ENCODE assay signal across 14 mouse cellular contexts in genomic region chr6:91209780-91210179, GRCm38 (mm10). TPM values are rescaled to one million over a fixed set of nuclear protein-coding genes. Genes with fewer than 3 reads are reported as not detected.
DNase-seq lines count a peak whose midpoint lies in the region; ATAC-seq and TF ChIP-seq lines count a peak whose summit lies in the region.
"Had no signal": no experiment of that assay in that cellular context is flagged by ENCODE, and none has a peak within 500 bp of the region (broad histone marks: within the 10 kb centered on the region; RNA-seq: fewer than 3 reads in every experiment).

No protein-coding gene starts in this region.

- no peaks in the 10 kb centered on the region for H3K36me3 ChIP-seq in heart, embryonic 11.5 days (ENCODE audit: control insufficient read depth, insufficient read depth, low read length)
- no peaks in the 10 kb centered on the region for H3K36me3 ChIP-seq in kidney, embryonic 16.5 days (ENCODE audit: insufficient read depth, low read length)
- H3K36me3 ChIP-seq in forebrain, postnatal 0 days (ENCODE audit: insufficient read depth), result no peaks in the 10 kb centered on the region
- H3K36me3 ChIP-seq: neural tube, embryonic 12.5 days had no signal

- peaks cover 8% of the 10 kb centered on the region for H3K27me3 ChIP-seq in heart, embryonic 11.5 days (ENCODE audit: control insufficient read depth, insufficient read depth, low read length)
- H3K27me3 ChIP-seq in kidney, embryonic 16.5 days (ENCODE audit: insufficient read depth, low read length), result peaks cover 9% of the 10 kb centered on the region
- H3K27me3 ChIP-seq in forebrain, postnatal 0 days (ENCODE audit: insufficient read depth, low read length), result no peaks in the 10 kb centered on the region

- no peaks in the 10 kb centered on the region for H3K9me3 ChIP-seq in heart, embryonic 11.5 days (replicated peaks; ENCODE audit: control insufficient read depth, low read length)
- no peaks in the 10 kb centered on the region for H3K9me3 ChIP-seq in kidney, embryonic 16.5 days (ENCODE audit: low read length)
- no peaks in the 10 kb centered on the region for H3K9me3 ChIP-seq in forebrain, postnatal 0 days (ENCODE audit: low read length)
- H3K9me3 ChIP-seq: neural tube, embryonic 12.5 days had no signal

- H3K9ac ChIP-seq in heart, embryonic 11.5 days (ENCODE audit: low read depth, low read length), result peak overlapping the region; percentile 4; the same call in 1 of the 2 replicates
- H3K9ac ChIP-seq in kidney, embryonic 16.5 days (replicated peaks; ENCODE audit: low read length), result no peak overlapping the region
- no peak overlapping the region for H3K9ac ChIP-seq in forebrain, postnatal 0 days
- H3K9ac ChIP-seq: neural tube, embryonic 12.5 days had no signal

- no peak overlapping the region; the same call in 1 of the 2 replicates for H3K4me2 ChIP-seq in heart, embryonic 11.5 days
- no peak overlapping the region for H3K4me2 ChIP-seq in kidney, embryonic 16.5 days (replicated peaks; ENCODE audit: low read depth, low read length)
- H3K4me2 ChIP-seq in forebrain, postnatal 0 days (ENCODE audit: low read depth), result no peak overlapping the region
- H3K4me2 ChIP-seq: neural tube, embryonic 12.5 days had no signal

- no peak for TF ChIP-seq CTCF in forebrain, postnatal 0 days (IDR thresholded peaks at IDR 0.05; ENCODE audit: low read depth)

- no peak for ATAC-seq in heart, embryonic 11.5 days (replicated peaks; ENCODE audit: insufficient number of reproducible peaks, low FRiP score, low TSS enrichment)
- peak; percentile 28; the same call in 1 of the 2 replicates for ATAC-seq in kidney, embryonic 16.5 days (ENCODE audit: low FRiP score, low TSS enrichment)
- ATAC-seq in forebrain, postnatal 0 days, result peak; percentile 17; the same call in 1 of the 2 replicates

- peak overlapping the region; percentile 87 for H3K27ac ChIP-seq in heart, embryonic 11.5 days (ENCODE audit: low read depth, low read length)
- H3K27ac ChIP-seq in kidney, embryonic 16.5 days (ENCODE audit: low read length), result peak overlapping the region; percentile 49; the same call in 1 of the 2 replicates
- no peak overlapping the region for H3K27ac ChIP-seq in forebrain, postnatal 0 days (ENCODE audit: low read depth, low read length)
- H3K27ac ChIP-seq: neural tube, embryonic 12.5 days had no signal

- peaks cover 35% of the 10 kb centered on the region for H3K4me1 ChIP-seq in heart, embryonic 11.5 days (ENCODE audit: control insufficient read depth, insufficient read depth, low read length)
- peaks cover 17% of the 10 kb centered on the region for H3K4me1 ChIP-seq in kidney, embryonic 16.5 days (ENCODE audit: insufficient read depth, low read length)
- H3K4me1 ChIP-seq in forebrain, postnatal 0 days (ENCODE audit: insufficient read depth), result no peaks in the 10 kb centered on the region

- WGBS in heart, embryonic 11.5 days (ENCODE audit: insufficient replicate concordance), result 17% methylated on average over 2 of the region's 2 CpGs
- 8% methylated on average over 2 of the region's 2 CpGs for WGBS in kidney, embryonic 16.5 days
- WGBS in forebrain, postnatal 0 days, result 12% methylated on average over 2 of the region's 2 CpGs

- DNase-seq in heart, adult 9 months (ENCODE audit: low spot score in 2 of 2), result no peak
- no peak for DNase-seq in kidney, adult 8-10 months
- DNase-seq in embryo, embryonic 10 days (ENCODE audit: low spot score), result peak; percentile 23
- DNase-seq in forebrain, postnatal 0 days, result no peak
- DNase-seq in thymus, postnatal 4 days, result no peak
- no peak for DNase-seq in ovary, adult 18-20 months (ENCODE audit: low spot score)
- DNase-seq: adrenal gland, postnatal 10 days; B cell, adult 2 months; cerebellum, adult 2 months; heart, adult 11 months; lung, postnatal 36 days had no signal

- H3K4me3 ChIP-seq in heart, embryonic 11.5 days (ENCODE audit: low read depth, low read length), result no peak overlapping the region
- no peak overlapping the region for H3K4me3 ChIP-seq in kidney, embryonic 16.5 days (ENCODE audit: low read length)
- H3K4me3 ChIP-seq in forebrain, postnatal 0 days (ENCODE audit: low read depth, low read length), result no peak overlapping the region
- H3K4me3 ChIP-seq: neural tube, embryonic 12.5 days had no signal

RNA-seq across cellular contexts. Expression of gene Fbln2, which starts 2.5 kb away (rescaled TPM):
- 105 and 137 TPM in 2 replicates for polyA plus RNA-seq in heart, embryonic 11.5 days (2014; fragmentation: Nextera tagmentation; extraction: Ambion mirVana)
- 39.8 and 43.8 TPM in 2 replicates for polyA plus RNA-seq in kidney, embryonic 16.5 days (2015; fragmentation: Nextera tagmentation; extraction: Ambion mirVana)
- 26.7 and 41.1 TPM in 2 replicates for total RNA-seq in forebrain, postnatal 0 days (2014; rRNA removed)
- 18.6 and 19.6 TPM in 2 replicates for polyA plus RNA-seq in forebrain, postnatal 0 days (2015; fragmentation: Nextera tagmentation; extraction: Ambion mirVana)

RNA-seq across cellular contexts. Expression of gene Hdac11, which starts 53.3 kb away (rescaled TPM):
- polyA plus RNA-seq in heart, embryonic 11.5 days (2014; fragmentation: Nextera tagmentation; extraction: Ambion mirVana), result 7.9 TPM in 2 replicates
- polyA plus RNA-seq in kidney, embryonic 16.5 days (2015; fragmentation: Nextera tagmentation; extraction: Ambion mirVana), result 15.5 and 15.7 TPM in 2 replicates
- total RNA-seq in forebrain, postnatal 0 days (2014; rRNA removed), result 70.3 and 81.0 TPM in 2 replicates
- polyA plus RNA-seq in forebrain, postnatal 0 days (2015; fragmentation: Nextera tagmentation; extraction: Ambion mirVana), result 27.4 and 34.5 TPM in 2 replicates
